Mouse (Mus musculus): ENCODE results near the gene Fam49a.

Gene Fam49a

DNA sequence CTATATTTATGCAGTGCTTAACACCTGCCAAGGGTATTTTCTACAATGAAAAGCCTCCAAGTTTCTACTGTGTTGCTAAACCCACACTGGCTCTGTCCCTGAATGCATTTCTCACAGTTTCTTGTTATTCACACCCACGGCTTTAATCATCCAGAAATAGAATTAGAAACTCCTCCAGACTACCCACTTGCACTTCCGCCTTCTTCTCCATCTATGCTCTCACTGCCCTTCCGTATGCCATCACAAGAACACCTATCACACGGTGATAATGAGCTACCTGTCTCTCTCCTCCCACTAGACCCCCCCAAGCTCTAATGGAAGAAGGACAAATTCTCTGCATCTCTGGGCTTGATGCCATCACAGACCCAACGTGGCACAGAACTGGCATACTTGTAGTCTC is 105.5 kb downstream of the Fam49a start:
- no peak for DNase-seq

DNA sequence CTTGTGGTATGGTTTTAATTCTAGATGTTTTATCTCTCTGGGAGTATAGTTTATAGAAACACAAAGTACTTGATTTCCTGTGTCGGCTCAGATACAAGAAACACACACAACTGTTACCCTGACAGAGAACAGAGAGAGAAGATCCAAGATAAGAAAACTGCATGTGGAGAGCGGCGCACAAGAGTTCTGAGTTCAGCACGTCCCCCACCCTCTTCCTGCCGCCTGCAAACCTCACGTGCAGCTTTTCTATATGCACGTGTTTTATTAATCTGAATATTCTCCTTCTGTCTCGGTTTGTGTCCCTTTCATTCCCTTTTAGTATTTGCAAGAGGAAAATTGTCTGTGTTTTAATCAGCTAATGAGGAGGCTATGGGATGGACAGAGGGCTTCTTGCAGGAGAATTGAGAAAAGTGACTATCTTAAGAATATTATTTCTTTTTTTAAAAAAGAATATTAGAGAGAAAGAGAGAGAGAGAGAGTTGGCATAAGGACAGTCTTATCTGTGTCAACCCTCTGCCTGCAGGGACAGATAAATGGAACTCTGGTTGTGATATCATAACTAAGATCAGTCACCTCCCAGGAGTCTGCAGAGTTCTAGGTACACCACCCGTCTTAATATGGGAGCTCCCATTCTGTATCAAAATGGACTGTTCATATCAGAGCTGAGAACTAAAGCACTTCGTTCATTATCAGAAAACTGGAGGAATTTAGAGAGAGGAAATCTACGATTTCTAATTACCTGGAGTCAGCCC is 111.3 kb downstream of the Fam49a start:
- DNase-seq: no peak

DNA sequence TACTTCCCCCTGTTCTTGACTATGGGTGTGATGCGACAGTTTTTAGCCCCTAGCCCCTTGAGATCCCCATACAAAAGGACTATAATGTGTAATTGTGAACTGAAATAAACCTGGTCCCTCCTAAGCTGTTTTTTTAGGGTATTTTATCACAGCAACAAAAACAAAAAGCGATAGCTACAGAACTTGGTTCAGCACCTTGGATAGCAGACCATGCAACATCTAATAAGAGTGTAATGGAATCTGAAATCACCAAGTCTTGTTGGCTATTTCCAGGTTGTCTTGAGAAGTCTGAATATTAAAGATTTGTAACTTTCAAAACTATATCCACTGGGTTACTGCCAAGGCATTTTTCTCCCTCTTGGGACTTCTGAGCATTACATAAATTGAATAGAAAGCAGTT is 117.1 kb downstream of the Fam49a start:
- DNase-seq: no peak

DNA sequence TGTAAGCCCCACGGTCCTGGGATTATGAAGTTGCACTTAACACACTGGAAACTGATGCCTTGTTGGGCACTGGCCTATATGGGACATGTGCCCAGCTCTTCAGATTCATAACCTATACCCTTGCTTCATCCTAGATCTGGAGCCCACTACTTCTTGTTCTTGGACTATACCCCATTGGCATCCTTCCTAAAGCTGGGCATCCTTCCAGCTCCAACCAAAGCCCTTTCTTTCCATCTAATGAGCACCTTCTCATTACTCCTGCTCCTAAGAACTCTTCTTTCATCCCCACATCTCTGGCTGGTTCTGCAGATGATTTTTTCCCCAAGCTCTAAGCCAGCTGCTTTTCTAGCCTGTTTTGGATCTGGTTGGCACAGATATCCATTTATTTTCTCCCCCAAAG is 127.3 kb downstream of the Fam49a start:
- DNase-seq: no peak

DNA sequence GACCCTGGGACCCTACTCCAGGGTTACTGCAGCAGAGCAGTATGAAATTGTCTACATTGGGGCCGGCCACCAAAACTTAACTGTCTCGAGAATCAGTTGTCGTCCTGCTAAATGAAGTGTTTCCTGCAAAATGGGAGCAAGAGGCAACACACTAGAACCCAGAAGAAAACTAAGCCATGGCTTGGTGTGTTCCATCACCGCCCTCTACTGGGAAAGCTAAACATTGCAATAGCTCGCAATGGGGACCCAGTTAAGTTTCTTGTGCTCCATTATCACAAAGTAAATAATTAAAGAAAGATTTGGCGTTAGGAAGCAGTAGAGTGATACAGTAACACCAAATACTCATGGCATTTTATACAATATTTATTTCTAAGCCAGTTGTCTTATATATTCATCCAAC is 134.3 kb downstream of the Fam49a start:
- peak; percentile 41 for DNase-seq

DNA sequence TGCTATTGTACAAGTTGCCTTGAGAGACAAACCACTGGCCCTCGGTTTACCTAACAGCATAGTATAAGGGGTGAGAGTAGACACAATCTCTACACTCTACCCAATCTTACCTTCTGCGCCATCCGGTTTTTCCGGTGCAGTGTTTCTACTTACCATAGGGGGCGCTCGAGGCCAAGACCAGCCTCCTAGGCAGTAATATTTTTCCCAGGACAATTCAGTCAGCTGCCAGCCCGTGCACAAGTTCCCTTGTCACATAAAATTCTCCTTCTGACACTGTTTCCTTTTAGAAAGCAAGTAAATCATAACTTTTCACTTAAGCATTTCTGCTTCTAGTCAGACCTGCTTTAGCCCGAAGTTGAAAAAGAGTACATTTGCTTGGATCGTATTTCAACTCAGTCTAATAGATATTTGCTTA is 139.1 kb downstream of the Fam49a start:
- DNase-seq: peak; percentile 57

DNA sequence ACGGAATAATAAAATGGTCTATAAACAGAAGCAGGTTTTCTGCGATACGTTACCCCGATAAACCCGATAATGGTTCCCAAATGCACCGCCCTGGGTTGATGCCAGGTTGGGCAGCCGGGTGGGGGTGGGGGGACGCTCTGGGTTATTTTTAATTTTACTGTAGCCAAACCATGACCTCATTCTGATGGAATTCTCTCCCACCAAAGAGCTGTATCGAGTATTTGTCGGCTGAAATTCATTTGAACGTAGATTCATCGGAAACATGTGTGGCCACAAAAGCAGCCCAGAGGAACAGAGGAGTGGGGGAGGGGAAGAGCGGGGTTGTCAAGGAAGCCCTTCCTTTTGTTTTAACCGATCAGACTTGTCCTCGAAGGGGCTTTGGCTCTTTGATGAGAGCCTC is 139.6 kb downstream of the Fam49a start:
- no peak for DNase-seq

DNA sequence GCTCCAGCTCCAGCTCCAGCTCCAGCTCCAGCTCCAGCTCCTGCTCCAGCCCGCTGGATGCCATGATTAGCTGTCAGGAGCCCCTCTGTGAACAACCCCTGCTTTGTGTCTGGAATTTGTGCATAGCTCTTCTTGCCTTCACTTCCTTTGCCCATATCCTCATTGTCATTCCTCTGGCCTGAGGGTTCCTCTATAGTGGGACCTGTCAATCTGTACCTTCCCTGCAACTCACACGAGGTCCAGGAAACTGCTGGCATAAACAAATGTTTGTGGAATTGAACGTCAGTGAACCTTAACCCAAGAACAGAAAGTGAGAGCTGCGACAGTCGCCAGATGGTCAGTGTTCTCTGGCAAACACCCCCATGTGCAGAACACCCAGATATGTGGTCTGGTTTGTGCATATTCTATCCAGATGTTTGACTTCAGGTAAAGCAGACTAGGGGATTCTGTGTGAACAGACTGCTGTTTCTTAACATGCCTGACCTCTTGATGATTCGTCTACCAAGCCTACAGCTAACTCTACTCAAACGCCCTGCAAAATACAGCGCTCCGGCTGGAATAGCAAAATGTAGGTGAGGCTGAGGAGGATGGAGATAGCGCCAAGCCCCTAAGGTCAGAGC is 143.7 kb downstream of the Fam49a start:
- DNase-seq: no peak

DNA sequence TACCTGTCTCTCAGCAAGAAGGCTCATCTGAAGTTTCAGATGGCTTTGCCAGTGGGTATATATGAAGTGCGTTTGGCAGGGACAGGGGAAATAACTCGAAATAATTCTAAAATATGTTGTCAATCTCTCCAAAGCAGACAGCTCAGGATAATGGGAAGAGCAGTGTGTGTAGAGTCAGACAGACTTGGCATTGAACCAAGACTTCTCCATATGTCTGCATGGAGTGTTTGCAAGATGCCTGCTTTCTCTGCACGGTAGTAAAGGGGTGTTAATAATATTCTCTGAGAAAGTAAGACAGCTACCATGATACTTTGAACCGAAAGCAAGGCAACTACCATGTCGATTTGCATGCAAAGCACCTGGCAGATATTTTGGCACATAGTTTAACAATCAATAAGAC is 147.1 kb downstream of the Fam49a start:
- DNase-seq: no peak

DNA sequence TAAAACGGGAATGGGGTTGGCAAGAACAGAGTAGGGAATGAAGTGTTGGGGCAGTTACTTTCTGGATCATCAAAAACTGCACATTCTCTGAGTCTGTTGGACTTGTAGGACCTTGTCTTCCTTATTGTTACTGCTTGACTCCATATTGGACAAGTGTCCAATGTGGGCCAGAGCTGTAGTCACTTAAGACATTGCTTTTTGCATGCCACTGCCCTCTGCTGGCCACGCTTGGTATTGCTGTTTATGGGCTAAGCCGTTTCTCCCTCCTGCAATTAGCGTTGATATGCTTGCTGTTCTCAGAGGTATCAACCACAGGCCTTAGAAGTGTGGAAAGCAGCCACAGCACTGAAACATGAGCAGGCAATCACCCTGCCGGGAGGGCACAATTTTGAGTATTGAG is 150.7 kb downstream of the Fam49a start:
- DNase-seq: peak; percentile 84

DNA sequence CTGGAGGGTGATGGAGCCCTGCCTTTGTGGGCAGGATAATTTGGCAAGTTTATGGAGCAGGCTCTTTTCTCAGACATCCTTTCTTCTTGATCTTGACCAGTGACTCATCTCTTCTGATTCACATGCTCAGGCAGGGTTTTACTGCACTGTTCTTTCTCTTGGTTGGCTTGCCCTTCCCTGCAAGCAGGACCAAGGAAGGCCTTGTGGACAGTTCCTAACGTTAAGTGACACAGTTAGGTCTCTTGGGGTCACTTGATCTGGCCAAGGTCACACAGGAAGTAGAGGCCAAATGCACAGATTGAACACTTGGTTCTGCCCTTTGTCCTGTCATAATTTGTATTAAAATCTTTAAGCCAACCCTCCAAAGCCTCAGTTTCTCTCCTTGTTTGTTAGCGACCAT is 158.5 kb downstream of the Fam49a start:
- DNase-seq: no peak

DNA sequence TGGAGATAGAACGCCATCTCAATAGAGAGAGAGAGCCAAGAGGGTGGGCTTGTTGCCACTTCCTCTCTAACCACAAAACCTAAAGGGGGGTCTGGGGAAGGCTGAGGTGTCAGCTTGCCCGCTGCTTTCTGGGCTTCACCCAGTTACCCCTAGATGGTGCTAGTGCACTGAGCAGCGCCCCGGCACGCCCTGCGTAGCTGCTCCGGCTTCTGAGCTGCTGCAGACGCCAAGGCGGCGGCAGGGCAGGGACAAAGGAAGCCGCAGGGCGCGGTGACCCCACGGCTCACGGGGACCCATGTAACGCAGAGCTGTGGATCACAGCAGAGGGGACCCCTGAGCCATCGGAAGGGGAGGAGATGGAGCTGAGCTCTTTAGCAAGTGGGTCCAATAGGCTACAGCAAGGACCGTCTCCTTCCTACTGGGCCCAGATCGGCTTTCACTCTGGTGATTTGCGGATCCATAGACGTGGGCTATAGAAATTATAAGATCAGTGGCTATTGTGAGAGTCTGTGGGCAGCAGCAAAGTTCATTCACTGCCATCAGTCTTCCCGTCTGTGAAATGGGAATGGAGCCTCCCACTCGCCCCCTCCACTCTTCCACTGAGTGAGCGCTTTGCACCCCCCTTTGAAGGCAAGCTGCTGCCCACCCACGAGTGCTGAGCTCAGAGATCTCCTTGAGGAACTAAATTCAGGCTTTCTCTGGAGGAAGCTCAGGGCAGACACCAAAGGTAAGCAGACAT is 159.1 kb downstream of the Fam49a start:
- DNase-seq: peak; percentile 82

DNA sequence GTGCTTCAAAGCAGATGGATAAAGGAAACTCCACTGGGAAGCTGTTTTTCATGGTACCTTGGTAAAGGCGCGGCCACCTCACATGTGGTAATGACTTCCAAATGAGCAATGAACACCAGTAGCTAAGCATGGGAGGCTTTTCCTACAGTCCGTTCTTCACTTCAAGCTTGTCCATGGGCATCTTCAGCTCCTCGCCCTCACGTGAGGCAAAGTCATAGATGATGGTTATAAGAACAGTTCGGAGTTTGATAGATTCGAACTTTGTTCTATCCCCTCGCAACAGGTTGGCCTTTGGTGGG is 159.6 kb downstream of the Fam49a start:
- DNase-seq: no peak

DNA sequence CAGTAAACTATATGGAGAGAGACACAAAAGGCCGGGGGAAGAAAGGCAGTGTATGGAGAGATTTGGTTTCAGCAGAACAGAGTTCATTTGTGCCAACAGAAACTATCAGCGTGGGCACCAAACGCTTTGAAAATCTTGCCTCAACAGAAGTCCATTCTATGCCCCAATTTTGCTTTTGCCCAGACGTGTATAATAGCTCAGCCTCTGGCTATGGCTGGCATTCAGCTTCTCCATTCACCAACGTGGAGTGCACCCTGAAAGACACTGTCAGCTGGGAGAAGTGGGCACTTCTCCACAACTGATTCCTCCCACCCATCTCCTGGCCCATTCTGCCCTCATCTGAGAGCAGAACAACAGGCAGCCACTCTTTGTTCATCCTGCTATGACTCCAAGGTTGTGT is 163.2 kb downstream of the Fam49a start:
- no peak for DNase-seq

DNA sequence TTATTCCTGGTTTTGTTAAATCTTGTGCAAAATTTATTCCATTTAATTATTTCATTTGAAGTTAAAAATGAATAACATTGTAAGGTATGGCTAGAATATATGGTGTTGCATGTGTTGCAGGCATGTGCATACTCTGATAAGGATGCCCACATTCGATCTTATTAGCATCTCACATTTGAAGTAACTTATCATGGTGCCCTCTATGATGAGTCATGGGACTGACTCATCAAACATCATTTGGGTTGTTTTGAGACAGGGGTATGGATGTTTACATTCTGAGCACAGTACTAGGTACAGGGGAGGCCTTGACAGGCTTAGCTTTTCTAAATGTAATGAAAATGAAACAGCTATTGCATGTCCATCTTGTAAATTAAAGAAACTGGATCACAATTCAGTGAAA is 165.3 kb downstream of the Fam49a start:
- DNase-seq: no peak

DNA sequence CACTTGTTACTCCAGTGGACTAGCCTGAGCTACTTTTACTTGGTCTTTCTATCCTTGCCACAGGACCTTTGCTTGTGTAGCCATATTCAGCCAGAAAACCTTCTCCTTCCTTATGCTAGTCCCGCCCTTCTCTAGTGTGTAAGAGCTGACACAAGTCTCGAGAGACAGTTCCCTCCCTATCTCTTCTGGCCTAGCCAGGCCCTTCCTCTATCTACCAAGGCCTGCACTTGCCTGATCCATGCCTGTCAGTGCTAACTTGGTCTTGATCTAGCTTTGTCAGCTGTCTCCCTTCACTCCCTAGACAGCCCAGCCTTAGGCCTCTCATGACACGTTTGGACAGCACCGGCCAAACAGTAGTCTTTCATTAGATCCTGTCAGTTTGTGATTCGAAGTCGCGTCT is 166.9 kb downstream of the Fam49a start:
- no peak for DNase-seq

Data from kidney, adult 18-20 months (tissue).